Mouse (Mus musculus) embryonic facial prominence, embryonic 14.5 days (tissue): ENCODE measurements at regions not wholly inside any gene's neighbourhood (a gene's known extent, or its start where the extent isn't known, plus 50 kb on each side); places are given as distances from the start of the nearest gene placed in this dataset.

Experiments used
- ATAC-seq: fragments of 200-750 bp; cut with Nextera tagmentation; 2 replicates; pipeline ENCODE4 v1.8.0; 2017; ENCODE audit warnings: low read depth, moderate number of reproducible peaks, moderate TSS enrichment
- DNase-seq: peaks from one replicate; pipeline ENCODE4 v3.0.0-alpha.2; 2015; ENCODE audit warnings: low spot score
- H3K27ac ChIP-seq: fragments of 300-500 bp; sonication (generic); replicated peaks from 2 replicates; pipeline ENCODE4 v1.5.1; 2014; ENCODE audit warnings: low read depth, mild to moderate bottlenecking, low read length, moderate library complexity
- H3K27me3 ChIP-seq: fragments of 300-500 bp; sonication (generic); replicated peaks from 2 replicates; pipeline ENCODE4 v1.6.1; 2014; ENCODE audit warnings: low read length; ENCODE audit not compliant: control insufficient read depth, insufficient read depth
- H3K36me3 ChIP-seq: fragments of 300-500 bp; sonication (generic); 2 replicates; pipeline ENCODE4 v1.6.1; 2014; ENCODE audit warnings: low read length, mixed read lengths; ENCODE audit not compliant: control insufficient read depth, insufficient read depth
- H3K4me1 ChIP-seq: fragments of 300-500 bp; sonication (generic); 2 replicates; pipeline ENCODE4 v1.6.1; 2014; ENCODE audit warnings: antibody characterized with exemption, low read length; ENCODE audit not compliant: control insufficient read depth, insufficient read depth
- H3K4me2 ChIP-seq: fragments of 300-500 bp; sonication (generic); 2 replicates; pipeline ENCODE4 v1.6.1; 2014; ENCODE audit warnings: low read depth, mild to moderate bottlenecking, low read length, moderate library complexity, mixed read lengths
- H3K4me3 ChIP-seq: fragments of 300-500 bp; sonication (generic); 2 replicates; pipeline ENCODE4 v1.5.1; 2014; ENCODE audit warnings: low read depth, mild to moderate bottlenecking, low read length
- H3K9ac ChIP-seq: fragments of 300-500 bp; sonication (generic); 2 replicates; pipeline ENCODE4 v1.6.1; 2014; ENCODE audit warnings: low read depth, mild to moderate bottlenecking, low read length, moderate library complexity, mixed read lengths
- H3K9me3 ChIP-seq: fragments of 300-500 bp; sonication (generic); 2 replicates; pipeline ENCODE4 v1.6.1; 2016; ENCODE audit warnings: low read length; ENCODE audit not compliant: control insufficient read depth
- WGBS: fragments of 180-500 bp; shearing (Covaris S2); extraction: QIAGEN DNeasy Blood & Tissue Kit; methylation state at CpG from one replicate; pipeline ENCODE4 v1.1.7; 2014; 5-methylcytosine and 5-hydroxymethylcytosine counted together

DNA sequence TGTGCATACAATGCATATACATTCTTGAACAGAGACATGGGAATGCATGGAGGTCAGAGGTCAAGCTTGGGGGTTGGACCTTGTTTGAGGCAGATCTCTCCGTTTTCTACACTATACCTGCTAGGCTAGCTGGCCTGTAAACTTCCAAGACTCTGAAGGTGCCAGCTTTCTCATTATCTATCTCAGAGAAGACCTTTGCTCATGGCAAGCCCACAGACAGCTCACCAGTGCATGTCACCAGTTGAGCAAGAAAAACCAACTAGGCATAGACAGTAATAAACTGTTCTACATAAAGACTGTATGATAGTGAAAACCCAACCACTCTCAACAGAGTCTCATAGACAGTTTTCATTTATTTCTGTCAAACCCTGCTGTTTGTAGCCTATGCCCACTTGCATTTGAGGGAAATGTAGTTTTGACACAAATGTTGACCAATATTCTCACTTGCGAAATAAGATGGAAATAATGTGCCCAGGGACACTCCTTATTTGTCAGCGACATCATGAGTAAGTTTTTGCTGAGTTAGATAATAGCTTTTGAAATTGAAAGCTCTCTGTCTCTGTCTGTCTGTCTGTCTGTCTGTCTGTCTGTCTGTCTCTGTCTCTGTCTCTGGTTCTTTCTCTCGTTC is 96.6 kb downstream of the E030025P04Rik start:
- Histone ChIP-seq H3K36me3 (no peaks in the 10 kb centered on the region), H3K4me1 (no peaks in the 10 kb centered on the region), H3K4me3 (no peak overlapping the region), H3K9me3 (no peaks in the 10 kb centered on the region), H3K27me3 (no peaks in the 10 kb centered on the region), H3K4me2 (no peak overlapping the region), H3K9ac (no peak overlapping the region), H3K27ac (no peak overlapping the region)
- no peak for DNase-seq
- ATAC-seq, result no peak
- 88% methylated on average over 4 of the region's 4 CpGs for WGBS

DNA sequence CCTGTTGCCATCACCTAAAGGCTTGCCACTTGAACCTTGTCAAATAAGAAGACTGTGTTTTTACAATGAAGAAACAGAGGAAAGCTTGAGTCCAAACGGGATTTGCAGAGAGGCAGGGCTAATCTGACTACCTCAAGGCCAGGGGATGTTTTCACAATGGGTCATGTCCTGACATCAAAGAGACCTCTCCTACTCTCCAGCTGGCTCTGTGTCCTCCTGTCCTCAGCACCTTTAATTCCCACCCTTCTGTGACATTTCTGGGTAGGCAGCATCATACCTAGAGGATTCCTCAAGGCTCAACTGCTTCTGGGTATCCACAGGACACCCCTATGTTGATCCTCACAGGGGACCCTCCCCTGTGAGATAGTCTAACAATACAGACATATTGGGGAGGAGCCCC is 97.7 kb downstream of the E030025P04Rik start:
- no peak for ATAC-seq
- Histone ChIP-seq H3K4me1 (no peaks in the 10 kb centered on the region), H3K4me3 (no peak overlapping the region), H3K9me3 (no peaks in the 10 kb centered on the region), H3K27ac (no peak overlapping the region), H3K36me3 (no peaks in the 10 kb centered on the region), H3K4me2 (no peak overlapping the region), H3K9ac (no peak overlapping the region), H3K27me3 (no peaks in the 10 kb centered on the region)
- DNase-seq, result no peak
- WGBS, result 21% methylated on average over 1 of the region's 1 CpGs

DNA sequence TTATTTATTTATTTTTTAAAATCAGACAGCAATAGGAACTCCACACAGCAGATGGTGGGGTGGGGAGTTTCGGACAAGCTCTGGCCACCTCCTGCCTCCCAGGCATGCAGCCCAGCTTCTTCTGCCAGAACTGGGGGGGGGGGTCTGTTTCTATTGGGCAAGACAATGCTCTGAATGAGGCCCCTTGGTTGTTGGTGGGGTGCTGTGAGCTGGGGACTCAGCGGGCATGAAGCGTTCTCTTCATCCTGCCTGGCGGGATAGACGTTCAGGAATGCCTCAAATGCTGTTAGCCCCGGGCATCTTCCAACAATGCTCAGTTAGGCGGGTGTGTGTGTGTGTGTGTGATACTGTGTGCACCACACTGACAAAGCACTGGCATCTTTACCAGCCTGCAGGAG is 103.7 kb downstream of the E030025P04Rik start:
- DNase-seq (peak; percentile 16), ATAC-seq (no peak)
- H3K4me3 ChIP-seq, result no peak overlapping the region
- WGBS, result 37% methylated on average over 7 of the region's 7 CpGs
- H3K27me3 ChIP-seq, result 0 out of 2 replicates have a peak, but pooled peaks cover 2% of the 10 kb centered on the region
- no peak overlapping the region for H3K4me2 ChIP-seq
- no peak overlapping the region for H3K9ac ChIP-seq
- no peaks in the 10 kb centered on the region for H3K36me3 ChIP-seq
- H3K27ac ChIP-seq, result no peak overlapping the region
- no peaks in the 10 kb centered on the region for H3K9me3 ChIP-seq
- peaks cover 11% of the 10 kb centered on the region; the same call in 1 of the 2 replicates for H3K4me1 ChIP-seq

DNA sequence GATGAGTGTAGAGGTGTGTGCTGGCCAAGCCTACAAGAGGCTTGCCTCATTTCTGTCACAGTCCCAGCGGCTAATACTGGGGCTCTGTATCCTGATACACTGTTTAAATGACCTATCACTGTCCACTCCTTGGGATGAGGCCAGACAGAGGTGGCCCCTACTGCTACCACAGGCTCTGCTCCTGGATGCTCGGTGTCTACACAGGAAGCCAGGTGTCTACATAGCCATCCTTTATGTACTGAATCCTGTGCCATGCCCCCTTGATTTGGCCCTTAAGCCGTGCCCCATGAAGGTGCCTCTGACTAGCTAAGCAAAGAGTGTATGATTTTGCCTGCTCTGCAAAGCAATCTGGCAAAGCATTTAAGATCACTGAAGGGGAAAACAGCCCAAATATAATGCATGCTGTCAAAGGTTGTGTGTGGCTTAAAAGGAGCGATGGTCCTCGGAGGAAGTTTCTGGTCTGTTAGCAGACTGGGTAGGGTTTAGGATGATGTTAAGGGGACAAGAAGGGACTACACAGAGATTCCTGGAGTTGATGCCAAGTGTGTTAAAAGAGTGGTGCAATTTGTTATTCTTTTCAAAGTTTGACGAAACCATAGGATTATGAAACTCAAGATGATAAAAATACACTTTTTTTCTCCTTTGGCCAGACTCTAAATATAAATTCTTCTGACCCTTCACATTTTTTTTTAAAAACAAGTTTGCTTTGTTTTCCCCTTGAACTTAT is 104.2 kb downstream of the E030025P04Rik start:
- no peak overlapping the region for H3K9ac ChIP-seq
- H3K4me3 ChIP-seq, result no peak overlapping the region
- 0 out of 2 replicates have a peak, but pooled peaks cover 2% of the 10 kb centered on the region for H3K27me3 ChIP-seq
- H3K27ac ChIP-seq, result no peak overlapping the region
- no peak for DNase-seq
- H3K36me3 ChIP-seq, result no peaks in the 10 kb centered on the region
- 70% methylated on average over 6 of the region's 6 CpGs for WGBS
- H3K4me2 ChIP-seq, result no peak overlapping the region
- no peak for ATAC-seq
- H3K4me1 ChIP-seq, result peaks cover 11% of the 10 kb centered on the region; the same call in 1 of the 2 replicates
- no peaks in the 10 kb centered on the region for H3K9me3 ChIP-seq

DNA sequence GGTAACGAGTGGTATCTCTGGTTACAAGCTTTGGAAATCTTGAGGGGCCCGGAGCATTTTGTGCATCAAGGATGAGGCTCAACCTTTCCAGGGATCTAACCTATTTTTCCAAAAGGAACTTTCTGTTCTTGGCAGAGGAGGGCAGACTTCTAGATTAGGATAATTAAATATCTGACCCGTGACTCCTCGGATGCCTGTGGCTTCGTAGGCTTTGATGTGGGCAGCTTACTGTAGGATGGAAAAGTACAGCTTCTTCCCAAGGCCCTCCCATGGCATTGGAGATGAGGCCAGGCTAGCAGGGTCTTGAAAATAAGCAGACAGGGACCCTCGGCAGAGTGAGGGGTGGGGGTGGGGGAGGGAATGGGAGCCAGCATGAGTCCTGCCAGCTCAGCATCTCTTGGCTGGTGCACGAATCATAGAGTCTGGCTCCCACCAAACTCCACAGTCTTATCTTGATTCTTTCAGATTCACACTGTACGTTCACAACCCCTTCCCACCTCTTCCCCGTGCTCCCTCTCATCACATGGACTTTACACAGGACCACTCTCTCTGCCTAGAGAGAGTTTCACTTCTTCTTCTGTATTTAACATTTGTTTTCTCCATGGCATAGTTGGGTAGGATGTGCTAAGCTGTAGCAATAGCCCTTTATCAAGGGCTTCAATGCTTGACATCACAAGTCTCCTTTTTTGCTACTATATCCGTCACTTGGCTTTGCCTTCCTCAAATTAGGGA is 104.9 kb downstream of the E030025P04Rik start:
- Histone ChIP-seq H3K4me1 (peaks cover 11% of the 10 kb centered on the region; the same call in 1 of the 2 replicates), H3K9me3 (no peaks in the 10 kb centered on the region), H3K27ac (no peak overlapping the region), H3K27me3 (0 out of 2 replicates have a peak, but pooled peaks cover 2% of the 10 kb centered on the region), H3K9ac (no peak overlapping the region), H3K36me3 (no peaks in the 10 kb centered on the region), H3K4me2 (no peak overlapping the region), H3K4me3 (no peak overlapping the region)
- 63% methylated on average over 10 of the region's 10 CpGs for WGBS
- DNase-seq (peak; percentile 65), ATAC-seq (no peak)

DNA sequence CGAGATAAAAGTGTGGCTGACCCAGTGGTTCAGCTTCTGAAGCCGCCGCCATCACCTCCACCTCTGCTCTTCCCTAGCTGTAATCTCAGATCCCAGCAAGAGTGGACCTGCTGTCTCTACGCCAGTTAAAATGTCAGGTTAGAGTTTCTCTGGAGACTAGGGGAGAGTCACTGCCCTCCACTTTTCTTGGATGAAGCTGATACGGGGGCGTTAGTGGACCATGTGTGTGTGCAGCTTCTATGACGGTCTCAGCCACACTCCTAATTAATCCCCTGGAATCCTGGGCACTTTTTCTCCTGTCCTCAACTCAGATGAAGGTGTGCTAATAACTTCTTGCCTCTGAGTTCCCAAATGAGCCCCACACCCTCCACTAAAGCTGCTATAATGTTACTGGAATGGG is 106.0 kb downstream of the E030025P04Rik start:
- ATAC-seq, result no peak
- no peak overlapping the region for H3K9ac ChIP-seq
- 78% methylated on average over 6 of the region's 7 CpGs for WGBS
- no peaks in the 10 kb centered on the region for H3K9me3 ChIP-seq
- H3K4me1 ChIP-seq, result peaks cover 11% of the 10 kb centered on the region; the same call in 1 of the 2 replicates
- H3K4me2 ChIP-seq, result no peak overlapping the region
- no peaks in the 10 kb centered on the region for H3K36me3 ChIP-seq
- no peak overlapping the region for H3K27ac ChIP-seq
- no peak overlapping the region for H3K4me3 ChIP-seq
- DNase-seq, result no peak
- 0 out of 2 replicates have a peak, but pooled peaks cover 2% of the 10 kb centered on the region for H3K27me3 ChIP-seq

DNA sequence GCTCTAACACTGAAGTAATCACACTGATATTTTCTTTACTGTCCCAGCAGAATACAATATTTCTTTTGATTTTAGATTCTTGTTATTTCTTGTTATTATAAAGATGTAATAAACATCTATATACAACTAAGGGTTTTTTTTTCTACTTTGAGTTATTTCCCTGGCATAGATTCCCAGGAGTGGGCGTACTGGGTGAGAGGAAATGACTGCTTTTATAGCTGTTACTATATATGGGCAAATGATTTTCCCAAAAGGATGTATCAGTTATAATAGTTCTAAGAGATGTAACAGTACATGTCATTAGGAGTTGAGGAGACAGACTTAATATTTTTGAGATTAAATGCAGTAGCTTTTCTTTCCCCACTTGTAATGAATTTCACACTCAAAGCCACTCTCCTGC is 109.6 kb downstream of the E030025P04Rik start:
- H3K4me2 ChIP-seq, result no peak overlapping the region

DNA sequence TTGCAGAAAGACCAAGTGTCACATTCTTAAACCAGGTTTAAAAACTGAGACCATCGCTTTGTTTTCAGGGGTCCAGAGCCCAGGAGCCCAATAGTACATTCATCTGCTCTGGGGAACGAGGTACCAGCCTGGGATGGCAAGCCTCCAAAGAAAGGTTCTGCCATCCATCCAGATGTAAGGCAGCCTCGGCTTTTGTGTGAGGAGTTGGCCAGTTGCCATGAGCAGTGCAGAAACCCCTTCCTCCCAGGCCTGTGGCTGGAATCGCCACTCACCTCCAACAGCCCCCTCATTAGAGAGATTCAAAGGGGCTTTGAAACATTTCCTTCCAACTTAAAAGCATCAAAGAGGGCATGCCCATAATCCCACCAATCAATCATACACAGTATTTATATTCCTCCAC is 110.1 kb downstream of the E030025P04Rik start:
- H3K4me3 ChIP-seq, result no peak overlapping the region
- H3K9me3 ChIP-seq, result no peaks in the 10 kb centered on the region
- DNase-seq (peak; percentile 39), ATAC-seq (no peak)
- no peak overlapping the region for H3K27ac ChIP-seq
- H3K4me2 ChIP-seq, result no peak overlapping the region
- no peaks in the 10 kb centered on the region for H3K36me3 ChIP-seq
- H3K4me1 ChIP-seq, result no peaks in the 10 kb centered on the region; the same call in 1 of the 2 replicates
- H3K27me3 ChIP-seq, result 0 out of 2 replicates have a peak, but pooled peaks cover 2% of the 10 kb centered on the region
- H3K9ac ChIP-seq, result no peak overlapping the region
- WGBS, result 38% methylated on average over 4 of the region's 4 CpGs

More for the DNA sequence above, 109.6 kb downstream of the E030025P04Rik start:
- ATAC-seq (no peak), DNase-seq (no peak)
- Histone ChIP-seq H3K9ac (no peak overlapping the region), H3K4me3 (no peak overlapping the region), H3K27ac (no peak overlapping the region), H3K4me1 (peaks cover 3% of the 10 kb centered on the region; the same call in 1 of the 2 replicates), H3K9me3 (no peaks in the 10 kb centered on the region), H3K36me3 (no peaks in the 10 kb centered on the region), H3K27me3 (0 out of 2 replicates have a peak, but pooled peaks cover 2% of the 10 kb centered on the region)
- WGBS, result 79% methylated on average over 1 of the region's 1 CpGs
